Mouse (Mus musculus) MEL (cell line): ENCODE measurements around the gene Six1. TPM values are rescaled to one million over a fixed set of nuclear protein-coding genes. Genes with fewer than 3 reads are reported as not detected.
"Not testable (repeated sequence)": the region's sequence is repeated elsewhere in the genome, so short reads cannot be mapped to it uniquely, and the experiment has no call there.

Source experiments
- DNase-seq: peaks from one replicate; pipeline ENCODE4 v3.0.0; 2011; ENCODE audit warnings: low read depth, low spot score
- H3K27ac ChIP-seq: 2 replicates; pipeline ENCODE4 v1.5.1; 2012; ENCODE audit warnings: low read depth, mild to moderate bottlenecking, control low read depth, low read length, moderate library complexity; ENCODE audit not compliant: control insufficient read depth
- H3K27me3 ChIP-seq, 2 experiments: fragments of 150-350 bp in 1 of 2; sonication (generic) in 1 of 2; 2 replicates each; pipeline ENCODE4 v1.6.1; 2012; ENCODE audit warnings: low read length in 2 of 2, mild to moderate bottlenecking in 2 of 2, improper control_type of control experiment in 1 of 2, moderate library complexity in 1 of 2; ENCODE audit not compliant: insufficient read depth in 2 of 2, control insufficient read depth in 1 of 2
- H3K36me3 ChIP-seq, 2 experiments: 2 replicates each; pipeline ENCODE4 v1.6.1; 2012 to 2014; ENCODE audit warnings: low read length in 2 of 2, improper control_type of control experiment in 1 of 2, inconsistent platforms in 1 of 2, mild to moderate bottlenecking in 1 of 2; ENCODE audit not compliant: insufficient read depth in 2 of 2, control insufficient read depth in 1 of 2
- H3K4me1 ChIP-seq, 2 experiments: fragments of 150-350 bp in 1 of 2; sonication (generic) in 1 of 2; 2 replicates each; pipeline ENCODE4 v1.6.1; 2012; ENCODE audit warnings: low read length in 2 of 2, improper control_type of control experiment in 1 of 2, mild to moderate bottlenecking in 1 of 2; ENCODE audit not compliant: insufficient read depth in 2 of 2, control insufficient read depth in 1 of 2
- H3K4me3 ChIP-seq, 2 experiments: fragments of 150-350 bp in 1 of 2; sonication (generic) in 1 of 2; 2 replicates each; pipeline ENCODE4 v1.5.1; 2012; ENCODE audit warnings: low read depth in 2 of 2, low read length in 2 of 2, mild to moderate bottlenecking in 2 of 2, moderate library complexity in 2 of 2, control low read depth in 1 of 2, improper control_type of control experiment in 1 of 2; ENCODE audit not compliant: control insufficient read depth in 1 of 2, insufficient read depth in 1 of 2
- H3K79me2 ChIP-seq: 2 replicates; pipeline ENCODE4 v1.6.1; 2012; ENCODE audit warnings: mild to moderate bottlenecking, low read length, moderate library complexity; ENCODE audit not compliant: control insufficient read depth, poor library complexity, insufficient read depth
- H3K9ac ChIP-seq: 2 replicates; pipeline ENCODE4 v1.6.1; 2012; ENCODE audit warnings: low read depth, mild to moderate bottlenecking, control low read depth, low read length, moderate library complexity; ENCODE audit not compliant: control insufficient read depth, poor library complexity, severe bottlenecking
- H3K9me3 ChIP-seq: fragments of 150-350 bp; sonication (generic); replicated peaks from 2 replicates; pipeline ENCODE4 v1.6.1; 2012; ENCODE audit warnings: mild to moderate bottlenecking, low read length, improper control_type of control experiment, moderate library complexity; ENCODE audit not compliant: insufficient read depth
- CHD1 ChIP-seq: IDR thresholded peaks from 2 replicates; pipeline ENCODE4 v1.6.1; 2012; ENCODE audit warnings: low read depth, mild to moderate bottlenecking, inconsistent platforms, low read length, improper control_type of control experiment
- CHD2 ChIP-seq: IDR thresholded peaks from 2 replicates; pipeline ENCODE4 v1.6.1; 2011; ENCODE audit warnings: low read length, improper control_type of control experiment
- E2F4 ChIP-seq: IDR thresholded peaks from 2 replicates; pipeline ENCODE4 v1.6.1; 2011; ENCODE audit warnings: low read depth, low read length, improper control_type of control experiment, borderline replicate concordance
- EP300 ChIP-seq, 2 experiments: IDR thresholded peaks; 2 replicates each; pipeline ENCODE4 v1.6.1; 2011; ENCODE audit warnings: improper control_type of control experiment in 2 of 2, low read length in 2 of 2, low read depth in 1 of 2, mild to moderate bottlenecking in 1 of 2
- ETS1 ChIP-seq: IDR thresholded peaks from 2 replicates; pipeline ENCODE4 v1.6.1; 2012; ENCODE audit warnings: low read depth, mild to moderate bottlenecking, inconsistent platforms, low read length, improper control_type of control experiment, moderate library complexity
- GABPA ChIP-seq: IDR thresholded peaks from 2 replicates; pipeline ENCODE4 v1.6.1; 2012; ENCODE audit warnings: low read depth, mild to moderate bottlenecking, inconsistent platforms, low read length, improper control_type of control experiment, moderate library complexity
- MEF2A ChIP-seq: IDR thresholded peaks from 2 replicates; pipeline ENCODE4 v1.6.1; 2014; ENCODE audit warnings: low read depth, mild to moderate bottlenecking, inconsistent platforms, low read length, improper control_type of control experiment; ENCODE audit not compliant: poor library complexity, insufficient replicate concordance, severe bottlenecking; ENCODE audit errors: extremely low read depth
- MXI1 ChIP-seq: IDR thresholded peaks from 2 replicates; pipeline ENCODE4 v1.6.1; 2011; ENCODE audit warnings: mild to moderate bottlenecking, low read depth, low read length, improper control_type of control experiment
- MYB ChIP-seq: IDR thresholded peaks from 2 replicates; pipeline ENCODE4 v1.6.1; 2011; ENCODE audit warnings: mild to moderate bottlenecking, low read depth, low read length, improper control_type of control experiment
- MYC ChIP-seq: IDR thresholded peaks from 2 replicates; pipeline ENCODE4 v1.6.1; 2011; ENCODE audit warnings: low read depth, mild to moderate bottlenecking, low read length, improper control_type of control experiment, moderate library complexity
- NELFE ChIP-seq: IDR thresholded peaks from 2 replicates; pipeline ENCODE4 v1.6.1; 2011; ENCODE audit warnings: low read depth, low read length, improper control_type of control experiment
- NRF1 ChIP-seq: IDR thresholded peaks from 2 replicates; pipeline ENCODE4 v1.6.1; 2014; ENCODE audit warnings: low read depth, mild to moderate bottlenecking, inconsistent platforms, low read length, improper control_type of control experiment, moderate library complexity; ENCODE audit not compliant: poor library complexity, insufficient read depth, severe bottlenecking
- POLR2A ChIP-seq, 2 experiments: IDR thresholded peaks; 2 replicates each; pipeline ENCODE4 v1.6.1; 2011 to 2012; ENCODE audit warnings: low read length in 2 of 2, mild to moderate bottlenecking in 2 of 2, control low read depth in 1 of 2, improper control_type of control experiment in 1 of 2, low read depth in 1 of 2, moderate library complexity in 1 of 2; ENCODE audit not compliant: control insufficient read depth in 1 of 2, insufficient read depth in 1 of 2, poor library complexity in 1 of 2
- RAD21 ChIP-seq: IDR thresholded peaks from 2 replicates; pipeline ENCODE4 v1.6.1; 2011; ENCODE audit warnings: mild to moderate bottlenecking, low read depth, low read length, improper control_type of control experiment
- RCOR1 ChIP-seq: IDR thresholded peaks from 2 replicates; pipeline ENCODE4 v1.6.1; 2012; ENCODE audit warnings: low read depth, mild to moderate bottlenecking, inconsistent platforms, low read length, improper control_type of control experiment
- SMC3 ChIP-seq: IDR thresholded peaks from 2 replicates; pipeline ENCODE4 v1.6.1; 2011; ENCODE audit warnings: low read depth, low read length, improper control_type of control experiment
- TBP ChIP-seq: IDR thresholded peaks from 2 replicates; pipeline ENCODE4 v1.8.0; 2011; ENCODE audit warnings: low read depth, low read length, improper control_type of control experiment
- TCF12 ChIP-seq: IDR thresholded peaks from 2 replicates; pipeline ENCODE4 v1.6.1; 2014; ENCODE audit warnings: low read depth, mild to moderate bottlenecking, inconsistent platforms, low read length, improper control_type of control experiment, moderate library complexity
- UBTF ChIP-seq: IDR thresholded peaks from 2 replicates; pipeline ENCODE4 v1.6.1; 2012; ENCODE audit warnings: low read depth, mild to moderate bottlenecking, inconsistent platforms, low read length, improper control_type of control experiment, moderate library complexity, borderline replicate concordance; ENCODE audit not compliant: insufficient read depth
- USF2 ChIP-seq, 2 experiments: IDR thresholded peaks; 2 replicates each; pipeline ENCODE4 v1.6.1; 2011 to 2012; ENCODE audit warnings: improper control_type of control experiment in 2 of 2, low read length in 2 of 2, borderline replicate concordance in 1 of 2, inconsistent platforms in 1 of 2, low read depth in 1 of 2, mild to moderate bottlenecking in 1 of 2; ENCODE audit not compliant: insufficient read depth in 1 of 2
- ZC3H11A ChIP-seq: IDR thresholded peaks from 2 replicates; pipeline ENCODE4 v1.6.1; 2012; ENCODE audit warnings: low read depth, mild to moderate bottlenecking, inconsistent platforms, low read length, improper control_type of control experiment
- ZKSCAN1 ChIP-seq: IDR thresholded peaks from 2 replicates; pipeline ENCODE4 v1.6.1; 2012; ENCODE audit warnings: low read depth, mild to moderate bottlenecking, inconsistent platforms, low read length, improper control_type of control experiment, moderate library complexity
- ZMIZ1 ChIP-seq: IDR thresholded peaks from 2 replicates; pipeline ENCODE4 v1.6.1; 2012; ENCODE audit warnings: low read depth, mild to moderate bottlenecking, inconsistent platforms, low read length, improper control_type of control experiment, moderate library complexity
- polyA plus RNA-seq, 2 experiments: library from polyadenylated mRNA; stranded (reverse) in 1 of 2; unstranded in 1 of 2; fragments of >175 nt in 1 of 2; fragments of >200 nt in 1 of 2; gene quantifications; 2 replicates each; pipeline versions ENCODE4 v1.2.1 to v1.2.4; 2012; ENCODE audit warnings: low replicate concordance in 2 of 2, low read depth in 1 of 2; ENCODE audit not compliant: insufficient read length in 2 of 2, insufficient read depth in 1 of 2, missing spikeins in 1 of 2
- total RNA-seq: library from RNA; depleted of rRNA; stranded (reverse); fragments of 300-350 nt; gene quantifications from 2 replicates; pipeline ENCODE4 v1.2.3, GENCODE M21; 2012

Gene Six1
- total and polyA plus RNA-seq, 3 experiments, result not detected

GRCm38 (mm10) chr12:73085739-73086630 is 32.3 kb upstream of the Six1 start:
- H3K27me3 ChIP-seq, result no peaks in the 10 kb centered on the region

GRCm38 (mm10) chr12:73083773-73084172 is 30.1 kb upstream of the Six1 start:
- H3K9me3 ChIP-seq, result no peaks in the 10 kb centered on the region
- H3K36me3 ChIP-seq, result peaks cover 0 to 3% of the 10 kb centered on the region in 2 experiments; a peak in 1 of 4 replicates
- TF ChIP-seq USF2 (IDR thresholded peaks at IDR 0.05; ENCODE audit: borderline replicate concordance in 1 of 2, insufficient read depth in 1 of 2, low read depth in 1 of 2, low read length in 2 of 2), result no peak
- TF ChIP-seq ZKSCAN1, result no peak
- no peak for TF ChIP-seq RAD21
- no peak for TF ChIP-seq ZC3H11A
- TF ChIP-seq ETS1, result no peak
- no peak for TF ChIP-seq NRF1
- TF ChIP-seq CHD1, result no peak
- TF ChIP-seq POLR2A (IDR thresholded peaks at IDR 0.05; ENCODE audit: control insufficient read depth in 1 of 2, insufficient read depth in 1 of 2, low read depth in 1 of 2, low read length in 2 of 2, poor library complexity in 1 of 2), result no peak
- no peak for TF ChIP-seq ZMIZ1
- TF ChIP-seq RCOR1, result no peak
- no peak for TF ChIP-seq EP300 (IDR thresholded peaks at IDR 0.05; ENCODE audit: low read depth in 1 of 2, low read length in 2 of 2)
- TF ChIP-seq MXI1, result no peak
- no peak for TF ChIP-seq TCF12
- no peak for TF ChIP-seq UBTF
- TF ChIP-seq CHD2, result no peak
- no peak for TF ChIP-seq MYC
- no peaks in the 10 kb centered on the region for H3K27me3 ChIP-seq
- H3K79me2 ChIP-seq, result no peaks in the 10 kb centered on the region
- no peak overlapping the region for H3K27ac ChIP-seq
- DNase-seq, result no peak
- H3K4me3 ChIP-seq, result no peak overlapping the region
- 0 out of 4 replicates have a peak, but pooled peaks cover 0 to 4% of the 10 kb centered on the region in 2 experiments for H3K4me1 ChIP-seq
- H3K9ac ChIP-seq, result no peak overlapping the region

More at GRCm38 (mm10) chr12:73085739-73086630, 32.3 kb upstream of the Six1 start:
- no peak overlapping the region for H3K4me3 ChIP-seq
- TF ChIP-seq E2F4 (no peak), ETS1 (no peak), ZKSCAN1 (no peak), MYB (no peak), EP300 (IDR thresholded peaks at IDR 0.05; ENCODE audit: low read depth in 1 of 2, low read length in 2 of 2) (no peak), SMC3 (no peak), MXI1 (no peak), GABPA (no peak), UBTF (no peak), POLR2A (IDR thresholded peaks at IDR 0.05; ENCODE audit: control insufficient read depth in 1 of 2, insufficient read depth in 1 of 2, low read depth in 1 of 2, low read length in 2 of 2, poor library complexity in 1 of 2) (no peak), TBP (no peak), NRF1 (no peak), MEF2A (no peak), ZMIZ1 (no peak), NELFE (no peak)
- peaks cover 0 to 4% of the 10 kb centered on the region in 2 experiments; a peak in 1 of 4 replicates for H3K4me1 ChIP-seq
- no peak overlapping the region for H3K9ac ChIP-seq
- H3K9me3 ChIP-seq, result no peaks in the 10 kb centered on the region
- H3K36me3 ChIP-seq, result peaks cover 0 to 3% of the 10 kb centered on the region in 2 experiments; a peak in 1 of 4 replicates
- DNase-seq, result no peak
- H3K79me2 ChIP-seq, result no peaks in the 10 kb centered on the region
- H3K27ac ChIP-seq, result no peak overlapping the region

- not testable (repeated sequence) for H3K4me1 ChIP-seq, H3K9me3 ChIP-seq, H3K4me3 ChIP-seq, H3K27ac ChIP-seq, H3K36me3 ChIP-seq, H3K27me3 ChIP-seq, H3K9ac ChIP-seq, DNase-seq, H3K79me2 ChIP-seq
These were observed 28.1 kb upstream of the Six1 start for GRCm38 (mm10) chr12:73081828-73082227.
